Mouse (Mus musculus): Measurements from ENCODE around the gene Jade1.

Jade1 gene

DNA sequence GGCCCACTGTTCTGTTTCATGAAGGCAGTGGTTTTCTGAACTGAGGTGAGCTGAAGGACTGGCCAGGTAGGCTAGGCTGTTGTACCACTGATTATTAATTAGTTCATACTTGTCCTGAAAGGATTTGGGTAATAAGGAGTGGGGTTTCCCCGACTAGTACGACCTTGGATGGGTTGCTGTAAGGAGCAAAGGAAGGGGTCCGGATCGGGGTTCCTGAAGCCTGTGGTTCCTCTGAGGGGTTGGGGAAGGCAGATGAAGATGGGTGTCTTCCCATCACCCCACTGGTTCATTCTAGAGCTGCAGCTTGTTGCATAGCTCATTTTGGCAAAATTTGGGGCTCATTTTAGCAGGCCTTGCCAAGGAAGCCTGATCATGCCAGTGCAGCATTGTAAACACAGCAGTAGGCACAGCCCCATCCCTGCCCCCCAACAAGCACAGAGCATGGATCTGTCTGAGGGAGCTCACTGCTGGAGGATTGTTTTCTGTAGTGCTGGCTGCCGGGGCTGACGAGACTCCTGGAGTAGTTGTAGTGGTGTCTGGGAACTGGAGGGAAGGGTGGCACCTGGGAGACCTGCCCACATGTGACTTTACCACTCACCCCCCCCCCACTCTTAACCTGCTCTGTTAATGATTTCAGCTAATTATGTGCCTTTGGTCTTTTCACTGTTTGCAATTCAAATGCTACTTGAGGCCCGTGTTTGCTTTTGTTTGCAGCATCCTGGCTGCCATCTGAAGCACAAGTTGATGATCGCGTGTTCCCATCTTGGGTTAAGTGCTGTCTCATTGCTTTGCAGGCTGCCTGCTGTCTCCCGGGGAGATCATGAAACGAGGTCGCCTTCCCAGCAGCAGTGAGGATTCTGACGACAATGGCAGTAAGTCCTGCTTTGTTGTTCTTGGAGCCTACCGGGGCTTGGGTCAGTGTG, 25.1 kb downstream of the Jade1 start:
- DNase-seq = no peak

DNA sequence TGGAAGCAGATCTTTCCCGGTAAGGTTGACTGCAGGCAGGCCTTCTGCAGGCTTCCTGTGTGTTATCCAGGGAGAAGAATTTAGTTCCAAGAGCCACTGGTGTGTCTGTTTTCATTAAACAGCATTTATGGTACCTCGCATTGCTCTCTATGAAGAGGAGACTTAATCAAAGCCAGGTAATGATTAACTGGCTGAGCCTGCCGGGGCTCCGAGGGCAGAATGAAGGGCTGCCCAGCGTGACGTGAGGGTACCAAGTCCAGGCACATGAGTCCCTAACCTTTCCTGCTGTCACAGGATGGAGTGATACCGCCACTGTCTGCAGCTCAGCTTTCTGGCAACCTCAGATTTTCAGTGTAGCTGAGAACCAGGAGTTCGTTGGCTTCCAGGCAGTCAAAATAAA, 25.9 kb downstream of the Jade1 start:
- DNase-seq = no peak

DNA sequence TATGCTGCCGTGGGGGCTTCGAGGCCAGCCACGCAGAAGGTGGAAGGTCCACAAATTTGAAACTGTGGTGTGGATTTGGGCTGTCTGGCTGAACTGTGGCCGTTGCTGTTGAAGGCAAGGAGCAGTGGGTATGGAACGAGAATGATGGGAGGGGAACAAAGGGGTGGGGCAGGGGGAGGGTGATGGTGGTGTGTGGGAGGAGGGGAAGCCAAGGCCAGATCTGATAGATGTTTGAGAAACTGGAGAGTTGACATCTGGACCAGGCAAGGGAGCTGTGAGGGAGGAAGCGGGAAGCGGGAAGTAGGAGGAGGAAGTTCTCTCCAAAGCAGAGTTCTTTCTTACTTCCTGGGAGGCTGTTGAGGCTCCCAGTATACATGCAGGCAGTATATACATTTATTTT, 26.7 kb downstream of the Jade1 start:
- DNase-seq = no peak

DNA sequence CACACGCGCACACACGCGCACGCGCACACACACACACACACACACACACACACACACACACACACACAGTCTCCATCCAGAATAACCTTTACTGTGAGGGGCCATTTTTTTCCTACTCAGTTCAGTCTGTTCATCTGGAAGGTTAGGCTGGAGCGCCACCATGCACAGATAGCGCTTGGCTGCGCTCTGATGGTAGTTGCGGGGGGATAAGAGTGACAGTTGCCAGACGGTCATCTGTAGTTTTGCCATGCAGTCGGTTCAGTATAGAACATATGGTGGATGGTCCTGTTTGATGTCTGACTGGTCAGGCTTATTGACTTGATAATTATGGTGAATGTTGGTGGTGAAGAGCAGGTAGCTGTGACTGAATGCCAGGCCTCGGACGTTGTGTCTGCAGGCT, 27.6 kb downstream of the Jade1 start:
- no peak for DNase-seq

DNA sequence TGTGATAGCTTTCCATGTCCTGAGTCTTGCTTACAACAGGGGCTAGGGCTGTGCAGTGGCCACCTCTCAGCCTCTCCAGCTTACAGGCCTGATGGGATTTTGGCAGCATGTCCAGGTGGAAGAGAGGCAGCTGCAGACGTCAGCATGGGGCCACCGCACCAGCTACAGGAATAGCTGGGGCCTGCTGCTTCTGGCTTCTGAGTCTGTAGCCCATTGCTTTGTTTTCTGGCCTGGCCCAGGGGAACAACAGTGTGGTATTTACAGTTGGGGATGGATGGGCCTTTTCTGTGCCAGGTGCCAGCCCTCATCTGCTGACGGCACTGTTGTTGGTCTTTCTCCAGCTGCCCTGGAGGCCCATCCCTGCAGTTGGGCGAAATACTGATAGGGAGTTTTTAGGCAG, 28.1 kb downstream of the Jade1 start:
- no peak for DNase-seq

DNA sequence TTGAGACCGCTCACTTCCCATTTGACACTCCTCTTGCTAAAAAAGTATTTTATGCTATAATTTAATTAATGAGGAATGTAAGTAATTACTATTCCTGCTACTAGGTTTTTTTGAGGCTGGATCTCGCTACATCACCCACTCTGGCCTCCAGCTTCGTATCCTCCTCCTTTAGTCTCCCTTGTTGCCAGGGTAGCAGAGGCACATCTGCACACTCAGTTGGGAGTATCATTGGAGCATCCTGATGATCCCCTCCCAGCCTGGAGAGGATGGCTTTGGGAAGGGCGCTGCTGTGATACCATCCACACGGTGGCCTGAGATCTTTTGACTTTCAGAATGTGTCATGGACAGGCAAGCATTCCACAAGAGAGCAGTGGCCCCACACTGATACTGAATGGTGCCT, 30.0 kb downstream of the Jade1 start:
- no peak for DNase-seq

DNA sequence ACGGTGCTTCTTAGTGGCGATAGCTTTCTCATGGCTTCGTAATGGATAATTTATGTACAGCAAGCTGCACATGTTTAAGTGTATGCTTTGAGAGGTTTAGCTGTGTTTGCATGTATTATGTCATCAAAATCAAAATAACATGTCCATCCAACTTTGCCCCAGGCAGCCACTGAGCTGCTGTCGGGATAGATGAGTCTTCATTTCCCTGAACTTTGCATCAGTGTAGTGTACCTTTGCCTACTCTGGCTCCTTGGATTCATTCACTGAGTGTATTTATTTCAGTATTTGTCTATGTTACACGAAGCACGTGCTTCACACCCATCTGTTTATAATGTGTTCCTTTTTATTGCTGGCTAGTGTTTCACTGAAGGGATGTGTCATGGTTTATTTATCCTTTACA, 30.8 kb downstream of the Jade1 start:
- DNase-seq = no peak

DNA sequence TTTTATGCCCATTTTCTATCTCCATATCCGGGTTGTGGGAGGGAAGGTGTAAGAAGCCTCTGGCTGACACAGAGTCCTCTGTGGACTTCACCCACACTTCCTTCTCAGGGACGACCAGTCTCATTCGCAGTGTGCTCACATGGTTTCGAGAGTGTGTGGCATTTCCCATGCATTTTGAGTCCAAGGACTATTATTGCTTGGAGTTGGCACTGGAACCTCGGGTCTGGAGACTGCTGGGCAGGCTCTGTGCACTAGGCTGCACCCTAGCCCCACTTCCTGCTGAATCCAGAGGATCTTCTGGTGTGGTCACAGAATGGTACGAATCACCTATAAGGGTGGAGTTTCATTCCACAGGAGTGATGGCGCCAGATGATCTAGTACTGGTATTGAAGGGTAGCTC, 31.4 kb downstream of the Jade1 start:
- DNase-seq = no peak

DNA sequence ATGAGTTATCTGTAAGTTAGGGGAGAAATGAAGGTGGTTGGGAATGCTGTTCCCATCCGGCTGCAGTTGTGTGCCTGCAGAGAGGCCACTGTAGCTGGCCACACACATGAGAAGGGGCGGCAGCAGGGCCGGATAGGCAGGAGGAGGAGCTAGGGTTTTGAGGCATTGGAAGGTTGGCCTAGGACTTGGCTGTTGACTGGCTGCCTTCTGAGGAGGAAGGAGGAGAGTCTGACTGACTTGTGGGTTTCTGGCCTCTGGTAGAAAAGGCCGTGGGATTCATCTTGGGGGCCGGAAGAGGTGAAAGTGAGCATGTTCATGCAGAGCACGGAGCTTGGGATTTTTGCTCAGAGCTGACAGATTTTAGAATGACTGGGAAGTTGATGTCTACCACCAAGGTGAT, 32.1 kb downstream of the Jade1 start:
- no peak for DNase-seq

DNA sequence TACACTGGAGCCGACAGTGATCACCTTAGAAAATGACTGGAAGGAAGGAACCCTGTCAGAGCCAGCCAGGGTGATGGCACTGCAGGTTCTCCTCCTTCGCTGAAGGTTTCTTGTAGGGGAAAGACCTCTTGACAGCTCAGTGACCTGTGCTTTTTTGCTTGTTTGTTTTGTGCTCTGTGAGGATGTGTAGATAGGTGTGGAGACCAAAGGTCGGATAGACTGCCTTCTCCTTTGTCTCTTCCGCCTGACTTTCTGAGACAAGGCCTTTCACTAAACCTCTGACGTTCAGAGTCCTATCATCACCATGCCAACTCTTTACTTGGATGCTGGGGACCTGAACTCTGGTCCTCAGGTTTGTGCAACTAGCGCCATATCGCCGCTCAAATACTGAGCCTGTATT, 33.0 kb downstream of the Jade1 start:
- no peak for DNase-seq

DNA sequence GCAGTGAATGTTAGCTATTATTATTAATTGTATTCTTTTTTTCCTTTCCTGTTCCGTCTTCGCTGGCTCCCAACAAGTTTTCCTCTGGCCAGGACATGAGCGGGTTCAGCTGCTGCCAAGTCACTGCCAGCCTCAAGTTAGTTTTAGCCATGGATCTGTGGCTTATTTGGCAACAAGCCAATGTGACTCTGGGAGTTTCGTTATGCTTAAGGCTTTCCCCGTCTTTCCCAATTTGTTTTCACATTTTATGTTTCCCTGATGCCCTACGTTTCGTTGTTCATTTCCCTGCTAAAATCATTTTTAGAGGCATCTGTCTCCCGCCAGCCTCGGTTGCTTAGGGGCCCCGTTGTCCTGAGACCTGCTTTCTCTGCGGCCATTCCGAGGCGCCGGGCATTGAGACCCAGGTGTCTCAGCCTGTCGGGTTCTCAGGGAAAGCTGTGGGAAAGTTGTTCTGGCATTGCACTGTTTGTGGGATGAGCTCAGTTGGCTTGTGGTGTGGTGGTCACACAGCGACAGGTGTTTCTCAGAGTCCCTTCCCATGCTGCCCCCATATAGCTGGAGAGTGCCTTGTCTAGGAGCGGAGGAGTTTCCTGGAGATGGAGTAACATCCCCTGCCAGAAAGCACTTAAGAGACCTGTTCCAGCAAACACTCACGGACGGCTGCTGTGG, 33.8 kb downstream of the Jade1 start:
- DNase-seq = no peak

DNA sequence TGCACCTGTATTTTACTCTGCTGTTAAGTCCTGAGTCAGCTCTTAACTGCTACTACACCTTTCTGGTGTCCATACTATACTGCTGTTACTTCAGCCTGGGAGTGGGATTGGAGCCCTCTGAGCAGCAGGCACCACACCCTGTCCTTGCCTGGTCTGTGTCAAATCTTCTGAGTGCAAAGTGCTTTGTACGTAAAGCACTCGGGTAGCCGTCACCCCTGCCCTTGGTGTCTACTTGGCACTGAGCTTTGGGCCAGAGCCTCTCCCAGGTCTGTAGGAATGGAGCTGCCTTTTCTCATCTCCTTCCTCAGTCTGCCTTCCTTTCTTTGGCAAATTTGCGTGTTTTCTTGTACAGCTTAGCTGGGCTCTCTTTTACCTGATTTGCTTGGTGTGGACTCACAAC, 34.5 kb downstream of the Jade1 start:
- DNase-seq = no peak

DNA sequence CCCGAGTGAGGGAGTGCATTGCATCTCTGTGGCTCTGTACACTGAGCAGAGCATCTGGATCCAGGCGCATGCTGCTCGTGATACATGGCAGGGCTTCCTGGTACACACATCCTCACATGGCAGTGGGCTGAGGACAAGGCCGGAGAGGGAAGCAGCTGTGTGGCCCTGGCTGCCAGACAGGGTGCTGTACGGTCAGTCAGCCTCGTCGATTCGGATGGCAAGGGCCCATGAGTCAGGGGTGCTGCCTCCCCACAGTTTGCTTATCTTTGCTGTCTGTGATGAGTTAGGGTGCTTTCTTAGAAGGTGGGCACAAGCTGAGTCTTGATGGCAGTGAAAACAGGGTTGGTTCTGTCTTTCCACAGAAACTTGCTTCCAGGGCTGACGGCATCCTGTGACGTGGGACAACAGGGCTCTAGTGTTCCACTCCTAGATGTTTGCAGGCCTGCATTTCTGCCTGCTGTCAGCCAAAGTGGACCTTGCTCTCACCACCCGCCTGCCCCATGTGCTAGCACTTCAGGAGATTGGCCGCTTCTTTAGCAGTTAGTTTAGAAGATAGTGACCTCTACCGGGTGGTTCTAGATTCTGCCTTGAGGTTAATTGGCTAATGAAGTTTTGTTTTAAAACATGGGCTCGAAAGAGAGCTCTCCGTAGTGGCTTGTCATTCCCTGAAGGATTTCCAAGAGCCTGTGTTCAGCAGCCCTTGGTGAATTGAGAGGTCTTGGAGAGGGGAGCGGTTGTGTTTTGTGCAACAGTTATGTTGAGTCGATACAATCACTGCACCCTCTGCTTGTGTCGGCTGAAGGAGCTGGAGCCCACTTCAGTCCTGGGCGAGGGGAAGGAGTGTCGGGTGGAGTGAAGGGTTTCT, 35.4 kb downstream of the Jade1 start:
- no peak for DNase-seq

DNA sequence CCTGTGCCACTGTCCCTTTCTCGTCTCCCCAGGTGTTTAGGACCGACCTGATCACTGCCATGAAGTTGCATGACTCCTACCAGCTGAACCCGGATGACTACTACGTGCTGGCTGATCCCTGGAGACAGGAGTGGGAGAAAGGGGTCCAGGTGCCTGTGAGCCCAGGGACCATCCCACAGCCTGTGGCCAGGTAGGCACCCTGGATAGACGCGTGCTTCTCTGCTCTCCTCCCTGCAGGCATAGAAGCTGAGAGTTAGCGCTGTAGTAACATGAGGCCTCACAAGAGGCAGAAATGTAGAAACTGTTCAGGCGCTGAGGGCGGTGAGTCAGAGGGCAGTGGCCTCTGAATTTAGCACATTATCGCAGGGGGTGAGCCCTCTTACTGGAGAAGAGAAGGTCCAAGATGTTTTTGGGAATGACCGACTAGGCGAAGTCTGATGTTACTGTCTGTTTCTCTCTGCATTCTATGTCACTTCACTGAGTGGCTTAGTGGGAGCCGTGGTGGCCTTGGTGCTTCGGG, 36.2 kb downstream of the Jade1 start:
- no peak for DNase-seq

DNA sequence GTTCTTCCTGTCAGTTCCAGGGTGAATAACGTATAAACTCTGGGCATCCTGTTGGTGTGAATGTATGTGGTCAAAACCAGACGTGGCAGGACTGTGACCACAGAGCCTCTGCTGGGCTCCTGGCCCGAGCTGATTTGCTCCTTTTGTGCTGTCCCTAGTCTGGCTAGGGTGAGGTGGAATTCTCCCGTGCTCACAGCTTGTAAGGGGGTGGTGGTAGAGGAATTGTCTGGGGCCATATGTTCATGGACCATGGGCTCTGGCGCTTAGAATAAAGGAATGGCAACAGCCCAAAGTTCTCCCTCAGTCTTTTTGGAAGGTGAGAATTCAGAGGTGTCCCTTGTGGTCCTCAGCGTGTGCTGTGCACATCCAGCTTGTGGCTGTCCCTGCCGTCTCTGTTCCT, 37.3 kb downstream of the Jade1 start:
- no peak for DNase-seq

DNA sequence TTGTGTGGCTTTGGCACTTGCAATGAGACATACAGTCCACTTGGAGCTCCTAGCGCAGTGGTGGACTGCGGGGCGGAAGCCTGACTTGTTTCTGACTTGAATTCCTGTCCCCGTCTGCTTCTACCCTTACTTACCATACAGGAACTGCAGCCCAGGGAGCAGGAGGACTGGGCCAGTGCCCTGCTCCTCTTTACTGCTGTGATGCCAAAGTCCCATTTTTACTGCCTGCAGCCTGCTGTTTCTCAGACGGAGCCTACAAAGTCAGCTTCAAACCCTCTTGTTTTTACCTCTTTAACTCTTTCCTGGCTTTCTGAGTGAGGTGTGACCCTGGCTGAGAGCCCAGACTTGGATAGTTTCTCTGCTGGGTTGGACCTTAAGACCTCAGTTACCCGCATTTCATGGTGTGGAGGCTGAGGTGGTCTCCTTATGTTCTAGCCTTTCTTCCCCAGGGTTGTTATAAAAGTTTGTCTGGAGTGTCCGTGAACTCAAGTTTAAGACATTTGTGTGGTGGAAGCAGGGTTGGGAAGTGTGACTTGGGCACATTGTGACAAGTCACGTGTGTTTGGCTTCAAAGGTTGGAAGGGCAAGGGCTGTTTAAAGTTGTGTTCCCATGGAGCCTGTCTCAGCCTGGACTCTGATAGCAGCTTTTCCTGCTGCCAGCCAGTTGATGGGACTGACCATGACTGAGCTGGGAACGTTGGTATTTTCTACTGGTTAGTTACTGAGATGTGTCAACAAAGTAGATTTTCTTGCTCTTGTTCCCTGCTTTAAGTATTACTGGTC, 38.8 kb downstream of the Jade1 start:
- DNase-seq = no peak

DNA sequence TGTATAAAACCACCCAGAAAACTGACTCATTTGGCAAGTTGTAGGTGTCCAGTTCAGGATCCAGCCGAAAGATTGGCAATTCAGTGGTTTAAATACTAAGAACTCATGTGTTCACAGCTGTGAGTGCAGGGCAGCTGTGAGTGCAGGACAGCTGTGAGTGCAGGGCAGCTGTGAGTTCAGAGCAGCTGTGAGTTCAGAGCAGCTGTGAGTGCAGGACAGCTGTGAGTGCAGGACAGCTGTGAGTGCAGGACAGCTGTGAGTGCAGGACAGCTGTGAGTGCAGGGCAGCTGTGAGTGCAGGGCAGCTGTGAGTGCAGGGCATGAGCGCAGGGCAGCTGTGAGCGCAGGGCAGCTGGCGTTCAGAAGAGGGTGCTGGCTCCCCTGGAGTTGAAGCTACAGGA, 39.5 kb downstream of the Jade1 start:
- no peak for DNase-seq

DNA sequence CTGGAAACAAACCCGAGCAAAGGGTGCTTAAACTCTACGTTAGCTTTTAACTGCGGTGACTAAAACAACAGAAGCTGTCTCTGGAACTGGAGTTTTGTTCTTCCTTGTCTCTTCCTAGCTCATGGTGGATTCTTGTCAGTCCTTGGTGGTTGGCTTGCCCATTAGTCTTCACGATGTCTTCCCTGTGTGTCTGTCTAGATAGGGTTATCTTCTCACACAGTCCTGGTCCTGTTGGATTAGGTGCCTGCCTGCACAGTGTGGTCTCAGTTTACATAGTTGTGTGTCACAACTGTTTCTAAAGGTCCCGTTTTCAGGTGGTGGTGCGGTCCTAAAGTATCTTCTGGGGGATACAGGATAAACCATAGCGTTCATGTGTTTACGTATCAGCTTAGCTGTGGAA, 41.5 kb downstream of the Jade1 start:
- no peak for DNase-seq

DNA sequence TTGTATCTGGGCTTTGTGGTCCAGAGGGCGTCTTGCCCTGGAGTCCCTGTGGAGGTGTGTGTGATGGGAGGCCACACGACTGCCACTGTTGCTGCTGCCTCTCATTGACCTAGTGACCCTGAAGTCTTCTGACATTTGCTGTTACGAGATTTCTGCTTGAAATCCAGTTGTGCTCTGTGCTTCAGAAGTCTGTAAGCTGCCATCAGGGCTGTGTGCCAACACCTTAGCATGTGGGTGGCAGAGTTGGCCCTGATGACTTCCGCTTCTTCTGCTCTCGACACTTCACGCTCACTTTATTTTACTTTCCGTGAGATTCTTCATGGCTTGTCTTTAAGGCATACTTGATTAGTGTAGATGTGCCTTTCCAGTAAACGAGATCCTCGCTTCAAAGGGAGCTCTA, 42.9 kb downstream of the Jade1 start:
- no peak for DNase-seq

DNA sequence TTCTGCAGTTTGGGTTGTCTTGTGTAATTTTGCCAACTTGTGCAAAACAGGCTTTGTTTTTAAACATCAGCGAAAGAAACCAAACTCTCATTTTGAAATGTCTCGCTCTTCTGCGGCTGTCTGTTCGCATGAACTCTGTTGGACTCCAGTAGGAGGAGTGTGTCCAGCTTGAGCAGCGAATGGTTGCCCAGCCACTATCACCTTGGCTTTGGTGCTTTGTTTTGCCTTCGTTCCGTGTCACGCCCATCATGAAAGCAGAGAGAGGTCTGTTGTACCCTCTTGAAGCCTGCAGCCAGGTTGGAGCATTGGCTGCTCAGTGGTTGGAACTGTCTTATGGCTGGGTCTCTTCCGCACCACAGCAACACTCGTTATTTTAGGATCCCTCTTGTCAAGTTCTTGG, 43.7 kb downstream of the Jade1 start:
- no peak for DNase-seq

DNA sequence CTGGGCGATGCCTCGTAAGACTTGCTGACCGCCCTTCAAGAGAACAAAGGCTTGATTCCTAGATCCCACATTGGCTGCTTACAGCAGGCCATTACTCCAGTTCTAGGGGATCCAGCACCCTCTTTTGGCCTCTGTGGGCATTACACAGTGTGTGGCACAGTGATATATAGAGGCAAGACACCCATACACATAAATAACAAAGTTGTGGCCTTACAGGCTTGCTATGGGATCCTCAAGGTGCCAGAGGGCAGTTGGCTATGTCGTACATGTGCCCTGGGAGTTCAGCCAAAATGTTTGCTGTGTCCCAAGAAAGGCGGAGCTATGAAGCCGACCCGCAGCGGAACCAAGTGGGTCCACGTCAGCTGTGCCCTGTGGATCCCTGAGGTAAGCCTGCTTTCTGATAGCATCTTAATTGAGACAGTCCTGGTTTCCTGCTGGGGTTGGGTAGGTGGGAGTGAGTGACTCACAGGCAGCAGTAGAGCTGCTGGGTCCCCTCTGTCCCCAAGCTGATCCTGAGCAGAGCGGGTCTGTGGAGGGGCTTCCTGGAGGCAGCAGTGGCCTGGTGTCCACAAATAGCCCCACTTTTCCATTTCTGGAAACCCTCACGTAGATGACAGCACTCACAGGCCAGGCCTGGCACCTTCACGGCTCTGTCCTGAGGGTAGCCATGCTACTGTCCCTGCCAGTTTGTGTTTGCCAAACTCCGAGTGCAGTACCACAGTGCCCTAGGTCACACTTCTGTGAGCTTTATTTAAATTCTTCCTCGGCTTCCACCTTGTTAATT, 44.5 kb downstream of the Jade1 start:
- DNase-seq = peak; percentile 71
